In the genomic region with DNA sequence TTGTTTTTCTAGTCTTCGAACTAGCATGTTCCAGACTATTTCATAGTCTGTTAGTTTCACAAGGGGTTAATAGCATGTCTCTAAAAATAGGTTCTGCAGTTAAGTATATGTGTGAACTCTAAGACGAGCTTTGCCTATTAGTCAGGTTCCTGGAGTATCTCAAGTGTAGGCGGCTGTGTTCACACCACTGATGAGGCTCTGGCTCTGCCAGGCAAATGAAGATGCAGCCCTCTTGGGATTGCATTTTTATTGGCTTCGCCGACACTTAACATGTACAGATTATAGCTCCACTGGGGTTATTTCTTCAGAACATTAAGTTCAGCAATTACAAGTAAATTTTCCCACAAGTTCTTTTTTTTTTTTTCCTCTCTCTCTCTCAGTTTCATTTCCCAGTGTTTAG, we compare ENCODE assay signal across 21 mouse cellular contexts. TPM values are rescaled to one million over a fixed set of nuclear protein-coding genes. Genes with fewer than 3 reads are reported as not detected.
DNase-seq lines count a peak whose midpoint lies in the region; ATAC-seq and TF ChIP-seq lines count a peak whose summit lies in the region.
"Had no signal": no experiment of that assay in that cellular context is flagged by ENCODE, and none has a peak within 500 bp of the region (broad histone marks: within the 10 kb centered on the region; RNA-seq: fewer than 3 reads in every experiment).

No protein-coding gene starts in this region.

- no peaks in the 10 kb centered on the region for H3K36me3 ChIP-seq in forebrain, embryonic 16.5 days (ENCODE audit: control insufficient read depth, insufficient read depth)
- H3K36me3 ChIP-seq in forebrain, embryonic 11.5 days (ENCODE audit: control insufficient read depth, insufficient read depth, low read length), result no peaks in the 10 kb centered on the region
- H3K36me3 ChIP-seq in hindbrain, embryonic 16.5 days (ENCODE audit: control insufficient read depth, insufficient read depth, low read length), result no peaks in the 10 kb centered on the region
- no peaks in the 10 kb centered on the region for H3K36me3 ChIP-seq in hindbrain, embryonic 11.5 days (ENCODE audit: control insufficient read depth, insufficient read depth, low read length)
- H3K36me3 ChIP-seq: embryonic facial prominence, embryonic 10.5 days; G1E; kidney, embryonic 15.5 days; midbrain, embryonic 12.5 days had no signal

- no peaks in the 10 kb centered on the region for H3K27me3 ChIP-seq in forebrain, embryonic 16.5 days (replicated peaks; ENCODE audit: control insufficient read depth, insufficient read depth, low read length)
- H3K27me3 ChIP-seq in forebrain, embryonic 11.5 days (ENCODE audit: control insufficient read depth, insufficient read depth, low read length), result no peaks in the 10 kb centered on the region
- no peaks in the 10 kb centered on the region for H3K27me3 ChIP-seq in hindbrain, embryonic 16.5 days (replicated peaks; ENCODE audit: control insufficient read depth, insufficient read depth, low read length)
- no peaks in the 10 kb centered on the region for H3K27me3 ChIP-seq in hindbrain, embryonic 11.5 days (ENCODE audit: control insufficient read depth, insufficient read depth, low read length)
- H3K27me3 ChIP-seq: kidney, embryonic 15.5 days; midbrain, embryonic 12.5 days had no signal

- no peak for TF ChIP-seq CTCF in olfactory bulb, adult 2 months (IDR thresholded peaks at IDR 0.05; ENCODE audit: insufficient read depth, low read depth, low read length)

- ATAC-seq in forebrain, embryonic 16.5 days, result peak; percentile 87
- ATAC-seq in forebrain, embryonic 11.5 days (replicated peaks; ENCODE audit: low FRiP score), result no peak
- ATAC-seq in hindbrain, embryonic 16.5 days, result 0 out of 2 replicates have a peak, but pooled peaks have one; percentile 40
- no peak for ATAC-seq in hindbrain, embryonic 11.5 days (ENCODE audit: low FRiP score)
- ATAC-seq: intestine, postnatal 0 days; lung, postnatal 0 days had no signal

- no peak overlapping the region for H3K4me3 ChIP-seq in forebrain, embryonic 16.5 days (replicated peaks; ENCODE audit: low read length)
- H3K4me3 ChIP-seq in forebrain, embryonic 11.5 days (ENCODE audit: low read depth, low read length), result no peak overlapping the region
- no peak overlapping the region for H3K4me3 ChIP-seq in hindbrain, embryonic 16.5 days (ENCODE audit: low read length)
- H3K4me3 ChIP-seq in hindbrain, embryonic 11.5 days (ENCODE audit: low read depth, low read length), result no peak overlapping the region
- H3K4me3 ChIP-seq in olfactory bulb, adult 2 months (ENCODE audit: insufficient read depth, low read depth, low read length), result no peak overlapping the region
- H3K4me3 ChIP-seq: embryonic facial prominence, embryonic 10.5 days; kidney, embryonic 15.5 days; midbrain, embryonic 12.5 days had no signal

- no peak for TF ChIP-seq POLR2A in olfactory bulb, adult 2 months (IDR thresholded peaks at IDR 0.05; ENCODE audit: insufficient read depth, low read depth, low read length)

- no peak overlapping the region for H3K27ac ChIP-seq in forebrain, embryonic 16.5 days (ENCODE audit: low read length)
- H3K27ac ChIP-seq in forebrain, embryonic 11.5 days (ENCODE audit: low read depth, low read length), result no peak overlapping the region
- H3K27ac ChIP-seq in hindbrain, embryonic 16.5 days (ENCODE audit: low read depth, low read length), result no peak overlapping the region
- no peak overlapping the region for H3K27ac ChIP-seq in hindbrain, embryonic 11.5 days (ENCODE audit: low read depth, low read length)
- peak overlapping the region; percentile 62; the same call in 1 of the 2 replicates for H3K27ac ChIP-seq in olfactory bulb, adult 2 months (ENCODE audit: insufficient read depth, low read depth, low read length)
- H3K27ac ChIP-seq: embryonic facial prominence, embryonic 10.5 days; kidney, embryonic 15.5 days; midbrain, embryonic 12.5 days had no signal

- no peak overlapping the region for H3K4me2 ChIP-seq in forebrain, embryonic 16.5 days (ENCODE audit: low read length)
- no peak overlapping the region for H3K4me2 ChIP-seq in forebrain, embryonic 11.5 days (ENCODE audit: low read depth, low read length, severe bottlenecking)
- no peak overlapping the region for H3K4me2 ChIP-seq in hindbrain, embryonic 16.5 days (ENCODE audit: low read length)
- H3K4me2 ChIP-seq in hindbrain, embryonic 11.5 days (replicated peaks; ENCODE audit: low read depth, low read length), result no peak overlapping the region
- H3K4me2 ChIP-seq: kidney, embryonic 15.5 days; midbrain, embryonic 12.5 days had no signal

- 60% methylated on average over 5 of the region's 5 CpGs for WGBS in forebrain, embryonic 16.5 days
- 82% methylated on average over 5 of the region's 5 CpGs for WGBS in forebrain, embryonic 11.5 days
- WGBS in hindbrain, embryonic 16.5 days, result 59% methylated on average over 5 of the region's 5 CpGs
- 80% methylated on average over 5 of the region's 5 CpGs for WGBS in hindbrain, embryonic 11.5 days
- 36% methylated on average over 5 of the region's 5 CpGs for WGBS in olfactory bulb, adult 2 months

- H3K9me3 ChIP-seq in forebrain, embryonic 16.5 days (ENCODE audit: control insufficient read depth, low read length), result no peaks in the 10 kb centered on the region
- no peaks in the 10 kb centered on the region for H3K9me3 ChIP-seq in forebrain, embryonic 11.5 days (ENCODE audit: control insufficient read depth, low read length)
- no peaks in the 10 kb centered on the region for H3K9me3 ChIP-seq in hindbrain, embryonic 16.5 days (ENCODE audit: control insufficient read depth, low read length)
- H3K9me3 ChIP-seq in hindbrain, embryonic 11.5 days (ENCODE audit: control insufficient read depth, low read length), result no peaks in the 10 kb centered on the region
- H3K9me3 ChIP-seq: embryonic facial prominence, embryonic 10.5 days; G1E; kidney, embryonic 15.5 days; midbrain, embryonic 12.5 days had no signal

- no peaks in the 10 kb centered on the region for H3K4me1 ChIP-seq in forebrain, embryonic 16.5 days (replicated peaks; ENCODE audit: control insufficient read depth, insufficient read depth, low read length)
- no peaks in the 10 kb centered on the region for H3K4me1 ChIP-seq in forebrain, embryonic 11.5 days (replicated peaks; ENCODE audit: control insufficient read depth, insufficient read depth, low read length)
- H3K4me1 ChIP-seq in hindbrain, embryonic 16.5 days (ENCODE audit: control insufficient read depth, insufficient read depth, low read depth, low read length), result no peaks in the 10 kb centered on the region
- no peaks in the 10 kb centered on the region for H3K4me1 ChIP-seq in hindbrain, embryonic 11.5 days (replicated peaks; ENCODE audit: control insufficient read depth, insufficient read depth, low read length)
- H3K4me1 ChIP-seq in olfactory bulb, adult 2 months (ENCODE audit: control insufficient read depth, insufficient read depth, low read length), result peaks cover 3% of the 10 kb centered on the region
- H3K4me1 ChIP-seq: embryonic facial prominence, embryonic 10.5 days; kidney, embryonic 15.5 days; midbrain, embryonic 12.5 days had no signal

- DNase-seq in forebrain, embryonic 11.5 days (ENCODE audit: low spot score), result no peak
- DNase-seq in hindbrain, embryonic 11.5 days (ENCODE audit: low spot score), result no peak
- DNase-seq in right cerebral cortex, adult 2 months (ENCODE audit: low spot score in 2 of 2), result peak; percentile 35 to 48
- DNase-seq in right cerebral cortex, postnatal 4 days, result no peak
- no peak for DNase-seq in cerebellum, postnatal 14 days
- DNase-seq: adrenal gland, postnatal 14 days; cerebellum, adult 11-12 months; liver had no signal

- H3K9ac ChIP-seq in forebrain, embryonic 16.5 days (replicated peaks; ENCODE audit: low read depth, low read length), result no peak overlapping the region
- no peak overlapping the region for H3K9ac ChIP-seq in forebrain, embryonic 11.5 days (ENCODE audit: low read length)
- H3K9ac ChIP-seq in hindbrain, embryonic 16.5 days (ENCODE audit: low read depth, low read length), result no peak overlapping the region
- no peak overlapping the region for H3K9ac ChIP-seq in hindbrain, embryonic 11.5 days (ENCODE audit: low read depth, low read length)
- H3K9ac ChIP-seq: kidney, embryonic 15.5 days; midbrain, embryonic 12.5 days had no signal

RNA-seq across cellular contexts. Expression of gene Mtnr1b, which starts 12.4 kb away (rescaled TPM):
- polyA plus RNA-seq in forebrain, embryonic 16.5 days (2015; fragmentation: Nextera tagmentation; extraction: Ambion mirVana), result not detected in 2 replicates
- not detected in 2 replicates for polyA plus RNA-seq in forebrain, embryonic 11.5 days (2014; fragmentation: Nextera tagmentation; extraction: Ambion mirVana)
- polyA plus RNA-seq in hindbrain, embryonic 16.5 days (2015; fragmentation: Nextera tagmentation; extraction: Ambion mirVana), result not detected in 2 replicates
- polyA plus RNA-seq in hindbrain, embryonic 11.5 days (2014; fragmentation: Nextera tagmentation; extraction: Ambion mirVana), result not detected in 2 replicates
- not detected in 2 replicates for polyA plus RNA-seq in olfactory bulb, adult 2 months (2012; ENCODE audit: insufficient read depth, insufficient read length, low replicate concordance, missing spikeins)
- polyA plus RNA-seq: embryonic facial prominence, embryonic 10.5 days; G1E; heart, embryonic 16.5 days; intestine, postnatal 0 days; kidney, embryonic 15.5 days; large intestine, adult 2 months; liver, embryonic 16.5 days; lung, postnatal 0 days; midbrain, embryonic 12.5 days; stomach, embryonic 16.5 days had no signal

Comparison
In these comparisons a context has a peak if more than half of its experiments do, and no peak if none do; other contexts are left out.
1. ATAC-seq: peak in forebrain, embryonic 16.5 days (single experiment) and hindbrain, embryonic 16.5 days (single experiment); none in forebrain, embryonic 11.5 days (single experiment) and hindbrain, embryonic 11.5 days (single experiment).
2. DNase-seq: peak in right cerebral cortex, adult 2 months (2 of 2); none in forebrain, embryonic 11.5 days (single experiment), hindbrain, embryonic 11.5 days (single experiment), right cerebral cortex, postnatal 4 days (single experiment) and cerebellum, postnatal 14 days (0 of 2).